Mouse (Mus musculus) bone marrow macrophage, adult 2 months (primary cell): ENCODE measurements around the gene Amer2. TPM values are rescaled to one million over a fixed set of nuclear protein-coding genes. Genes with fewer than 3 reads are reported as not detected.

Experiments
- H3K27ac ChIP-seq: 2 replicates; pipeline ENCODE4 v1.5.1; 2012; ENCODE audit warnings: low read depth, low read length; ENCODE audit not compliant: insufficient read depth
- H3K4me1 ChIP-seq: 2 replicates; pipeline ENCODE4 v1.6.1; 2012; ENCODE audit warnings: low read length; ENCODE audit not compliant: control insufficient read depth, insufficient read depth
- H3K4me3 ChIP-seq: 2 replicates; pipeline ENCODE4 v1.5.1; 2012; ENCODE audit warnings: mild to moderate bottlenecking, low read length, moderate library complexity; ENCODE audit not compliant: insufficient read depth
- CTCF ChIP-seq: IDR thresholded peaks from 2 replicates; pipeline ENCODE4 v1.5.1; 2012; ENCODE audit warnings: low read depth, mild to moderate bottlenecking, low read length, moderate library complexity
- POLR2A ChIP-seq: IDR thresholded peaks from 2 replicates; pipeline ENCODE4 v1.6.1; 2012; ENCODE audit warnings: mild to moderate bottlenecking, low read depth, low read length, borderline replicate concordance
- polyA plus RNA-seq: library from polyadenylated mRNA; stranded (reverse); fragments of >200 nt; gene quantifications from 2 replicates; pipeline ENCODE4 v1.2.4, GENCODE M21; 2012; ENCODE audit not compliant: missing spikeins, insufficient read depth, insufficient read length

The Amer2 gene
- polyA plus RNA-seq, 1 experiment, result 0.15 TPM

- Histone ChIP-seq H3K27ac (no peak overlapping the region), H3K4me3 (no peak overlapping the region), H3K4me1 (peaks cover 11% of the 10 kb centered on the region)
- no peak for TF ChIP-seq POLR2A
- TF ChIP-seq CTCF, result no peak
These were observed 63.3 kb downstream of the Amer2 start for GRCm38 (mm10) chr14:60436364-60436763.

Other genes with a start within 250 kb of the Amer2 start
- gene Atp8a2, start 176.1 kb upstream of the Amer2 start, polyA plus RNA-seq, result 0.16 and 0.77 TPM in 2 replicates
- not detected in 2 replicates for gene Nupl1, start 121.8 kb upstream of the Amer2 start, polyA plus RNA-seq
- gene Gm49336, start 121.8 kb upstream of the Amer2 start, polyA plus RNA-seq, result 27.7 and 28.0 TPM in 2 replicates
- 122 and 129 TPM in 2 replicates for gene Mtmr6, start 108.0 kb upstream of the Amer2 start, polyA plus RNA-seq